ENCODE assay signal across 9 mouse cellular contexts in genomic region chr13:63153397-63153796, GRCm38 (mm10).
DNase-seq lines count a peak whose midpoint lies in the region; ATAC-seq and TF ChIP-seq lines count a peak whose summit lies in the region.
"Had no signal": no experiment of that assay in that cellular context is flagged by ENCODE, and none has a peak within 500 bp of the region (broad histone marks: within the 10 kb centered on the region; RNA-seq: fewer than 3 reads in every experiment).

No protein-coding gene starts in this region.

- no peak overlapping the region for H3K4me3 ChIP-seq in intestine, embryonic 15.5 days (replicated peaks)
- no peak overlapping the region for H3K4me3 ChIP-seq in intestine, postnatal 0 days (ENCODE audit: low read depth, low read length)
- H3K4me3 ChIP-seq in embryonic fibroblast, embryonic 13.5 days (ENCODE audit: insufficient read depth, low read length), result no peak overlapping the region
- H3K4me3 ChIP-seq in kidney, embryonic 16.5 days (ENCODE audit: low read length), result no peak overlapping the region

- no peak overlapping the region for H3K4me2 ChIP-seq in intestine, embryonic 15.5 days (replicated peaks)
- no peak overlapping the region for H3K4me2 ChIP-seq in intestine, postnatal 0 days (replicated peaks; ENCODE audit: low read depth)
- no peak overlapping the region for H3K4me2 ChIP-seq in kidney, embryonic 16.5 days (replicated peaks; ENCODE audit: low read depth, low read length)

- H3K27me3 ChIP-seq in intestine, embryonic 15.5 days (replicated peaks), result no peaks in the 10 kb centered on the region
- H3K27me3 ChIP-seq in intestine, postnatal 0 days (replicated peaks; ENCODE audit: control insufficient read depth, insufficient read depth, low read length), result no peaks in the 10 kb centered on the region
- no peaks in the 10 kb centered on the region for H3K27me3 ChIP-seq in kidney, embryonic 16.5 days (ENCODE audit: insufficient read depth, low read length)

- DNase-seq in lung, postnatal 14 days, result peak; percentile 27
- DNase-seq in cerebellum, postnatal 14 days, result no peak
- DNase-seq in layer of hippocampus, postnatal 25 days (ENCODE audit: extremely low spot score in 1 of 2, low spot score in 1 of 2), result no peak
- DNase-seq: gastrocnemius, postnatal 36 days had no signal

- no peaks in the 10 kb centered on the region for H3K36me3 ChIP-seq in intestine, embryonic 15.5 days
- H3K36me3 ChIP-seq in intestine, postnatal 0 days (ENCODE audit: control insufficient read depth, insufficient read depth), result no peaks in the 10 kb centered on the region
- H3K36me3 ChIP-seq in kidney, embryonic 16.5 days (ENCODE audit: insufficient read depth, low read length), result no peaks in the 10 kb centered on the region
- H3K36me3 ChIP-seq: G1E had no signal

- WGBS in intestine, embryonic 15.5 days, result 22% methylated on average over 2 of the region's 2 CpGs
- 60% methylated on average over 2 of the region's 2 CpGs for WGBS in intestine, postnatal 0 days
- WGBS in kidney, embryonic 16.5 days, result 13% methylated on average over 2 of the region's 2 CpGs

- no peak for TF ChIP-seq CTCF in intestine, postnatal 0 days (IDR thresholded peaks at IDR 0.05; ENCODE audit: low read depth)
- TF ChIP-seq CTCF in embryonic fibroblast, embryonic 13.5 days (IDR thresholded peaks at IDR 0.05; ENCODE audit: borderline replicate concordance, insufficient read depth, low read length), result no peak

- H3K9ac ChIP-seq in intestine, embryonic 15.5 days, result no peak overlapping the region
- H3K9ac ChIP-seq in intestine, postnatal 0 days (ENCODE audit: low read depth, low read length), result no peak overlapping the region
- no peak overlapping the region for H3K9ac ChIP-seq in kidney, embryonic 16.5 days (replicated peaks; ENCODE audit: low read length)

- H3K4me1 ChIP-seq in intestine, embryonic 15.5 days (replicated peaks), result peaks cover 6% of the 10 kb centered on the region; the same call in 1 of the 2 replicates
- H3K4me1 ChIP-seq in intestine, postnatal 0 days (replicated peaks; ENCODE audit: control insufficient read depth, insufficient read depth, low read length), result no peaks in the 10 kb centered on the region
- H3K4me1 ChIP-seq in embryonic fibroblast, embryonic 13.5 days (ENCODE audit: control insufficient read depth, insufficient read depth, low read length), result no peaks in the 10 kb centered on the region; the same call in 1 of the 2 replicates
- H3K4me1 ChIP-seq in kidney, embryonic 16.5 days (ENCODE audit: insufficient read depth, low read length), result peaks cover 17% of the 10 kb centered on the region

- H3K27ac ChIP-seq in intestine, embryonic 15.5 days, result no peak overlapping the region
- no peak overlapping the region for H3K27ac ChIP-seq in intestine, postnatal 0 days (ENCODE audit: low read depth, low read length)
- peak overlapping the region; percentile 90 for H3K27ac ChIP-seq in embryonic fibroblast, embryonic 13.5 days (ENCODE audit: insufficient read depth, low read length)
- H3K27ac ChIP-seq in kidney, embryonic 16.5 days (ENCODE audit: low read length), result peak overlapping the region; percentile 67; the same call in 1 of the 2 replicates

- 0 out of 2 replicates have a peak, but pooled peaks have one; percentile 32 for ATAC-seq in intestine, embryonic 15.5 days
- no peak for ATAC-seq in intestine, postnatal 0 days
- ATAC-seq in kidney, embryonic 16.5 days (ENCODE audit: low FRiP score, low TSS enrichment), result peak; percentile 72

- no peak for TF ChIP-seq POLR2A in embryonic fibroblast, embryonic 13.5 days (IDR thresholded peaks at IDR 0.05; ENCODE audit: low read depth, low read length)

- no peaks in the 10 kb centered on the region for H3K9me3 ChIP-seq in intestine, embryonic 15.5 days
- H3K9me3 ChIP-seq in intestine, postnatal 0 days (ENCODE audit: control insufficient read depth), result no peaks in the 10 kb centered on the region
- no peaks in the 10 kb centered on the region for H3K9me3 ChIP-seq in kidney, embryonic 16.5 days (ENCODE audit: low read length)
- H3K9me3 ChIP-seq: G1E had no signal

Comparison
In these comparisons a context has a peak if more than half of its experiments do, and no peak if none do; other contexts are left out.
1. H3K27ac ChIP-seq: peak in embryonic fibroblast, embryonic 13.5 days (single experiment) and kidney, embryonic 16.5 days (single experiment); none in intestine, embryonic 15.5 days (single experiment) and intestine, postnatal 0 days (single experiment).